Mouse (Mus musculus) heart, adult 8-10 months (tissue): ENCODE results near the gene Cracr2a. TPM values are rescaled to one million over a fixed set of nuclear protein-coding genes. Genes with fewer than 3 reads are reported as not detected.

Source experiments
- DNase-seq: peaks from one replicate; pipeline ENCODE4 v3.0.0; 2022; ENCODE audit warnings: low spot score
- total RNA-seq, 4 experiments: library from RNA; stranded (reverse); gene quantifications; 2 replicates each; pipeline ENCODE4 v1.2.4; 2022

Gene Cracr2a
- total RNA-seq, 4 experiments from 2014 or later: 0.35 to 3.4 (median 2.4) TPM

DNA sequence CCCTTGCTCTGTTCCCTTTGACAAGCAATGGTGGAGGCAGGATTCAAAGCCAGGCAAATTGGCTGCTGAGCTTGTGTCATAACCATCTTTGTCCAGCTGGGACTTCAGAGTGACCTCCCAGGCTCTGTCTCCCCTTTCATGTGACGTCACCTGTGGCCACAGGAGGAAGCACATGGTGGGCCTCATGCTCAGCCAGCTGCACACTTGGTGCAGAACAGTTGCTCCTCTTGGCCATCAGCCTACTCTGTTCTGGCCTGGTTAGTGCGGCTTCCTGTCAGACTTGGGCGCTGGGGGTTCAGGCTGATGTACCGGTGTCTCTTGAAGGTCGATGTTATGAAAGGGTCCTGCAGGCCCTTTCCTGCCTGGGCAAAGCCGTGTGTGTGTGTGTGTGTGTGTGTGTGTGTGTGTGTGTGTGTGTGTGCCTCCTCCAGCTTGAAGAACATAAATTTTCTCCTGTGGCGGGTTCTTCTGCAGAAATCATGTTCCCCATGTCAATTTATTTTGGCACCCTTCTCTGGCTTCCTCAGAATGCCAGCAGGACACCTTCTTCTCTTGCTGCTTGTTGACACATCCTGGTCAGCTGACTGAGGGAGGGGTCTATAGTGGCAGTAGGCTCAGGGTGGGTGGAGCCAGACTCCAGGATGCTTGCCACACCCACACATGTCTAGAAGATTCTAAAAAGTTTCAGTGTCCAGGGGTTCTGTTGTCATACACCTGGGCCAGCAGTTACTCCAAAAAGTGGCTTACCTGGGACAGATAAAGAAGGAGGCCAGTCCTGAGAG is 5.0 kb downstream of the Cracr2a start:
- DNase-seq: peak; percentile 73

- DNase-seq: no peak
Measured at GRCm38 (mm10) chr6:127571849-127572550, 10.9 kb downstream of the Cracr2a start.

GRCm38 (mm10) chr6:127573779-127574463 is 12.8 kb downstream of the Cracr2a start:
- DNase-seq: no peak

GRCm38 (mm10) chr6:127575194-127575593 is 14.1 kb downstream of the Cracr2a start:
- DNase-seq: no peak

GRCm38 (mm10) chr6:127577688-127578087 is 16.6 kb downstream of the Cracr2a start:
- no peak for DNase-seq

- no peak for DNase-seq
Measured at GRCm38 (mm10) chr6:127578316-127578715, 17.2 kb downstream of the Cracr2a start.

- DNase-seq: no peak
Measured at GRCm38 (mm10) chr6:127578810-127579209, 17.7 kb downstream of the Cracr2a start.

DNA sequence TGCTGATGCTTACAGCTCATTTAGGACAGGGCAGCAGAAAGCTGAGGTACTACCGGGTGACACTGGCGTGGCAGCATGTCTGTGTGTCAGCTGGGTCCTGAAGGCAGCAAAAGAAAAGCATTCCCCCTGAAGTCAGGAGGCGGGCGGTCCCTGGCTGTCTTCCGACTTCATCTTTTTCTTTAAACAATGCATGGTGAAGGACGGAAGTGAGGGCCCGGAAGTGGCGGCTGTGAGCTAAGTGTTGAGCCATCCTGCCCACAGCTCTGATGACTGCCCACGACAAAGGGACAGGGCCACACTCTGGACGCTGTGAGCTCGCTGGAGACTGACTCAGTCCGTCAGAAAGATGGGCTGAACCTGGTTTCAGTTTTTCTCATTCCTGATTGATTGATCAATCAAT is 20.8 kb downstream of the Cracr2a start:
- no peak for DNase-seq

GRCm38 (mm10) chr6:127582391-127583176 is 21.4 kb downstream of the Cracr2a start:
- peak; percentile 82 for DNase-seq

DNA sequence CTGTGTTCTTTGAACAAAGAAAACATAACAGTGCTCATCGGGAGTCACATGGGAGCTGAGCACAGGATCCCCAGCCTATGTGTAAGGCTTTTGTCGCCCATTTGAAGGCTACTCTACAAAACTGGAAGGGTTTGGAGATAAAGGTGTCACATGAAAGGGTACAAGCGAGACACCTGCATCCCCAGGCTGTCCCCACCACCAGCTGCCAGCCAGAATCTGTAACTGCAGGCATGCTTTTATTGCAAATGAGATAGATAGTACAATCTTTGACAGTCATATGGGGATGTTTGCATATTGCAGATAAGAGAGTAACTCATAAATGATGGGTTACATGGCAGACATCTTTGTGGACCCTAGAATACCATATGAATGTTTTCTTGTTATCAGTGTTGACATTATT is 30.3 kb downstream of the Cracr2a start:
- no peak for DNase-seq

GRCm38 (mm10) chr6:127593487-127593886 is 32.3 kb downstream of the Cracr2a start:
- no peak for DNase-seq

DNA sequence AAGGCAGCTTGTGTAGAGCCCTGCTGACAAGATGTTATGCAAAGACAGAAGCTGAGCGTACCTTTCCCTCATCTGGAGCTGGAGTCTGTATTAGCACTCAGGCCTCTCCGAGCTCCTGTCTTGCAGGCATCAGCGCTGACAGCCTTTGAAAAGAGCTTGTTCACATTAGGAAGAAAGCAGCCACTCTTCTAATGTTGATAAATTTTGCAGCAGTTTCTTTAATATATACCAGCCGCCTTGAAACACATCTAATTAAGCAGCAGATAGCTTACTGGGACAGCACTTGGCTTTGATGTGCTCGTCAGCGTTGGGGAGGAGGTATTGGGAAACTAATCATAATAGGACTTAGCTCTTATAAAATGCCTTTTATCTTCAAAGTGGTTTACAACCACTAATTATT is 38.1 kb downstream of the Cracr2a start:
- DNase-seq: no peak

- no peak for DNase-seq
Measured at GRCm38 (mm10) chr6:127605067-127606025, 44.2 kb downstream of the Cracr2a start.

DNA sequence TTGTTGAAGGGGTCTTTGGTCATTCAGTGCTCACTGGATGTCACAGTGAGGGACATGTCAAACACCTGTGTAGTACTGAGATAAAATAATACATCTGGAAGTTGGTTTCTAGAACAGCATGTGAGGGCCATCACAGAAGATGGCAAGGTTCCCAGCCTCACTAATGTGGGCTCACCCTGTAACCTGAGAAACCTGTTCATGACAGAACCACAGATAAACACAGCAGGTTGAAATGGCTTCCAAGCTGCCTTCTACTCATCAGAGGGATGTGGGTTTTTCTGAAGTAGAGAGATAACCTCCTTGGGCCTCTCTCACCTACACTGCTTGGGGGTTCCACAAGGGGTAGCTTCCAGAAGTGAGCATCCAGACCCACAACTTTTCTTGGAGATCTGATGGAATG is 48.5 kb downstream of the Cracr2a start:
- DNase-seq: no peak

- no peak for DNase-seq
Measured at GRCm38 (mm10) chr6:127611216-127611615, 50.1 kb downstream of the Cracr2a start.

DNA sequence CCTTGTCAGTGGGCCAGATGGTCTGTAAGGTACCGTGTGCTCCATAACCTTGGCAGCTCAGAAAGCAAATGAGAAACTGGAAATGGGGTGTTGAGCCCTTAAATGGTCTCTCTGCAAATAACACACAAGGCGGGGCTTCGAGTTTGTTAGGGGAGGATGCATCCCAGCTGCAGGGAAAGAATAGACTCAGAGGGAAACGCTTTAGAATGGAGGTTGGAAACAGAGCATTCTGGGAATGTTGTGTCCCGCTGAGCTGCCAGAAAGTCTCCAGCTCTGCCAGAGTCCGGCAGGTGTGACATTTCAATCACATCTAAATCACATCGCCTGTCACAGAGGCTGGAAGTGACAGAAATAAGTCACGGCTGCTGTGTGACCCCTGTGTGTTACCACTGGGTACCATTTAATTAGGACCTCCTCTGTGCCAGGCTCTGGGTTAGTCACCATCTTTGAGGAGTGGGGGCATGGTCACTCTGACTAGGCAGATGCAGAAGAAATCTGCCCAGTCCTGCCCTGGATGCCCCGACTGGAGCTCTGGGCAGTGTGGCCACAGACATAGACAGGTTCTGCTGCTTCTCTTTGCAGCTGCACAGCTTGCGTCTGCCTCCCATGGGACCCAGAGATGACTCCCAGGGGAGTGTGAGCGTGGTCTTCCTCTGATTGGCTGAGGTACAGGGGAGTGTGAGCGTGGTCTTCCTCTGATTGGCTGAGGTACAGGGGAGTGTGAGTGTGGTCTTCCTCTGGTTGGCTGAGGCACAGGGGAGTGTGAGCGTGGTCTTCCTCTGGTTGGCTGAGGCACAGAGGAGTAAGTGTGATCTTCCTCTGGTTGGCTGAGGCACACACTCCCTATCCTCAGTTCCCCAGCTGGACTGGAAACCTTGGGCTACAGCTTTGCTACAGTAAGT is 53.2 kb downstream of the Cracr2a start:
- DNase-seq: no peak

GRCm38 (mm10) chr6:127616623-127617022 is 55.5 kb downstream of the Cracr2a start:
- no peak for DNase-seq

DNA sequence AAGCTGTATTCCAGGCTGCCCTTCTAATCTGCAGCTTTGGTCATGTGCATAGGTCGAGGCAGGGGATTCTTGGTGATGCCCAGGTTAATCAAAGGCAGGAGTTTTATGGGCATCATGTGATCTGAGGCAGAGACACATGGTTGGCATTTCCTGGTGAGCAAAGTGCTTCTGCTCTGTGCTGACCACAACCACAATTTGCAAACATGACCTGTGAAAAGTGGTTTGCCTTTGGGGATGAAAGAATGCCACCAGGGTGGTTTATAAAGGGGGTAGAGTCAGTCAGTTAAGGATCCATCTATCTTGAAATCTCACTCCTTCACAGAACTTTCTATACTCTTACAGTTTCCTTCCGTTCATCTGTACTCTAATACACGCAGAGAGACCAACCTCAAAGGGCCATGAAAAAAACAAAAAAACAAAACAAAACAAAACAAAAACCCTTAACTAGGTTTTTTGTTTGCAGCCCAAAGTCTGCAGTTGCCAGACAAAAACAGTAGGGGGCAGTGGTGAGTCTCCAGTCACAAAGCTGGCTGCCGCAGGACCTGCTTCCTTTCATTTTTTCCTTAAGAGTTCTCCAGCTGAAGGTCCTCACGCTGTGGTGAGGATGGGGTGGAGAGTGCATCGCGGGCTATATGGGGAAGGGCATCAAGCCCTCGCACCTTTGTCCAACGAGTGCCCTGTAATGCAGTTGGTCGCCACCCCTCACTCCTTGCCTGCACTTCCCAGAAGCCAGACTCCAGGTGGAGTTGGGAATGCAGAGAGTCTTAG is 56.3 kb downstream of the Cracr2a start:
- DNase-seq: peak; percentile 12

DNA sequence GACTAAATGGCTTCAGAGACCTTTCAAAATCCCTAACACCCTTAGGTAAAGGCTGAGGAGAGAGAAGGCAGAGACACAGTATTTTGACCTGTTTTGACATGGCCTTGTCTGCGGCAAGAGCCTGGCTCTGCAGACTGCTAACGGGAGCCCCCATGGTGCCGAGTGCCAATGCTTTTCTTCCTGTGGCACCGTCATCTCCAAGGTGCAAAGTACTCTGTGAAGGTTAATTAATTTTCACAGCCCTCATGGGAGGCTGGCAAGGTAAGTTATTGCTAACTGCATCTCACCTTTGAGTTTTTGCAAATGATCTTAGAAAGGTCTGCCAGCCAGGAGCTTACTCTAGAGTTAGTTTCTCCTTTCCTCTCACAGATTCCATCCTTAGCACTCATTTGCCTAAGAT is 57.5 kb downstream of the Cracr2a start:
- DNase-seq: no peak
